Mouse (Mus musculus): ENCODE data around the gene Iqgap2. TPM values are rescaled to one million over a fixed set of nuclear protein-coding genes. Genes with fewer than 3 reads are reported as not detected.

The Iqgap2 gene
- polyA plus RNA-seq, 1 experiment = 8.9 TPM

GRCm38 (mm10) chr13:95643740-95644139 is 248.0 kb downstream of the Iqgap2 start:
- no peak for TF ChIP-seq CTCF (IDR thresholded peaks at IDR 0.05; ENCODE audit: extremely low read depth, insufficient read depth, low read length)
- TF ChIP-seq POLR2A (IDR thresholded peaks at IDR 0.05; ENCODE audit: extremely low read depth, insufficient read depth, low read length) = no peak
- Histone ChIP-seq H3K27ac (ENCODE audit: insufficient read depth, low read length) (no peak overlapping the region), H3K4me3 (ENCODE audit: insufficient read depth, low read length) (no peak overlapping the region), H3K4me1 (ENCODE audit: control insufficient read depth, insufficient read depth, low read length) (no peaks in the 10 kb centered on the region; the same call in 1 of the 2 replicates)

DNA sequence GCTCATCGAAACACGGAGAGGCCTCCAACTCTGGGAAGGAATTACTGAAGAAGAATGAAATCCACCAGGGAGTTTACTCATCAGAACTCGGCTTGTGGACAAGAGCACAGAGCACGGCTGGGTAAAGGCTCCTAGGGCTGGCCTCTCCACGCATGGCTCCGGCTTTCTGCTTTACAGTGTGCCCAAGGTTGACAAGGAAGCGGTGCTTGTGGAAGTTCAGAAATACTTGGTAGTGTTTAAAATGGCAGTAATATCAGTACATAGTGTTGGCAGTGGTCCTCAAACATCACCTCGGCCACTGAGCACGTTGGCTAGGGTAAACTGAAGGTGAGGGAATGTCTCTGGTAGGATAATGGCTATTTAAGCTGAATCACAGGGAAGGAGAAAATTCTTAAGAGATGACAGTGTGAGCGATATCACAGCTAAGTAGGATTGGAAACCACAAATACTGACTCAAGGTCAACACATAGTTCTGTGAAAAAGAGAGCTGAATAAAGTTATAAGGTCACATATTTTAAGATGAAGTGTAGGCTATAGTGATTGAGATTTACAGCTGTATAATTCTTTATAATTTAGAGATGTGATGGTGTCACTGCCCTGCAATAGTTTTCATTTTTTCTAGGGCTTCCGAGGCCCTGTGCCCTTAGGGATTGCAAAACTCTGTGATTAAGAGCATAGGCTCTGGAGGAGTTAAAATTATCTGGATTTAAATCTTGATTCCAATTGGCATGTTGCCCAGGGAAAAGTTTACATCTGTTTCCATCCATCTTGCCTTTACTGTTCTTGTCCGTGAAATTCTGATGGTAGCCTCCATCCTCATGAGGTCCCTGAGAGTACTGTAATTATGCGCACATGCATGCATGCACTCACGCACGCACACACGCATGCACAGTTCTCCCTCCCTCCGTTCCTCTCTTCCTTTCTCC is 250.4 kb downstream of the Iqgap2 start:
- no peak for TF ChIP-seq POLR2A (IDR thresholded peaks at IDR 0.05; ENCODE audit: extremely low read depth, insufficient read depth, low read length)
- TF ChIP-seq CTCF (IDR thresholded peaks at IDR 0.05; ENCODE audit: extremely low read depth, insufficient read depth, low read length) = no peak
- Histone ChIP-seq H3K4me1 (ENCODE audit: control insufficient read depth, insufficient read depth, low read length) (no peaks in the 10 kb centered on the region; the same call in 1 of the 2 replicates), H3K4me3 (ENCODE audit: insufficient read depth, low read length) (no peak overlapping the region), H3K27ac (ENCODE audit: insufficient read depth, low read length) (no peak overlapping the region)

- no peaks in the 10 kb centered on the region; the same call in 1 of the 2 replicates for H3K4me1 ChIP-seq (ENCODE audit: control insufficient read depth, insufficient read depth, low read length)
- no peak overlapping the region for H3K4me3 ChIP-seq (ENCODE audit: insufficient read depth, low read length)
- no peak overlapping the region for H3K27ac ChIP-seq (ENCODE audit: insufficient read depth, low read length)
- TF ChIP-seq CTCF (IDR thresholded peaks at IDR 0.05; ENCODE audit: extremely low read depth, insufficient read depth, low read length) = no peak
- no peak for TF ChIP-seq POLR2A (IDR thresholded peaks at IDR 0.05; ENCODE audit: extremely low read depth, insufficient read depth, low read length)
Measured at GRCm38 (mm10) chr13:95640408-95640807, 251.3 kb downstream of the Iqgap2 start.

GRCm38 (mm10) chr13:95639336-95640116 is 252.2 kb downstream of the Iqgap2 start:
- Histone ChIP-seq H3K27ac (ENCODE audit: insufficient read depth, low read length) (no peak overlapping the region), H3K4me1 (ENCODE audit: control insufficient read depth, insufficient read depth, low read length) (no peaks in the 10 kb centered on the region; the same call in 1 of the 2 replicates), H3K4me3 (ENCODE audit: insufficient read depth, low read length) (no peak overlapping the region)
- TF ChIP-seq POLR2A (IDR thresholded peaks at IDR 0.05; ENCODE audit: extremely low read depth, insufficient read depth, low read length) (no peak), CTCF (IDR thresholded peaks at IDR 0.05; ENCODE audit: extremely low read depth, insufficient read depth, low read length) (no peak)

DNA sequence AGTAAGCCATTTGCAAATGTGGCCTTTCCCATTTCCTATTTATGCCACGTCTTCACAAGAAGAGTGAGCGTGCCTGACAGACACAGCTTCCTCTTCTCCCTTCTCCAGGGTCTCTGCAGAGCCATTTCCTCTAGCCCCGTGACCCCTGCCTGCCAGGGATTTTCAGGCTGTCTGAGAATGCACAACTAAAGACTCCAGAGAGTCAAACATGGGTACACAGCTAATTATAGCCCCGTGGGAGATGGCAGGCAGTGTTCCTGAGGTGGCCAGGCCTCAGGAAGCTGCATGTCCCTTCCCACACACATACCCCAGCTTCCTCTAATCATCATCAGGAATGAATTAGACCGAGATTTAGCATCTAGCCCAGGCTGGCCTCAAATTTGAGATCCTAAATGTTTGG is 252.8 kb downstream of the Iqgap2 start:
- TF ChIP-seq CTCF (IDR thresholded peaks at IDR 0.05; ENCODE audit: extremely low read depth, insufficient read depth, low read length) (no peak), POLR2A (IDR thresholded peaks at IDR 0.05; ENCODE audit: extremely low read depth, insufficient read depth, low read length) (no peak)
- Histone ChIP-seq H3K4me1 (ENCODE audit: control insufficient read depth, insufficient read depth, low read length) (no peaks in the 10 kb centered on the region; the same call in 1 of the 2 replicates), H3K4me3 (ENCODE audit: insufficient read depth, low read length) (no peak overlapping the region), H3K27ac (ENCODE audit: insufficient read depth, low read length) (no peak overlapping the region)

DNA sequence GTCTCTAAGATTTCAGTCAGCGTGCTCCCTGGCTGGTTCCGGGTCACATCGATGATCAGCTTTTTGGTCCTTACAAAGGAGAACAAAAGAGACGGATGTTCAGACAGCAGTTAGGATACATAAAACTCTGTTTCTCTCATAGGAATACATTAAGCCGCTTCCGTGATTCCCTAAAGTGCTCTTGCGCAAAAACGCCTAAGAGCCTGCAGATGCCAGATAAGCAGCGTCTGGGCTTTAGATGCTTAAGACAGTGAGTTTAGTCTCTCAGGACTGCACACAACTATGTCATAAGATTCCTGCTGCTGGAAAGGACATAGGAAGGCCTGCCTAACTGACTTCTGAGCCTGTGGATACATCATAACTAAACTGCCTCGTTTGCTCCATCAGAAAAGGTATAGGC is 254.0 kb downstream of the Iqgap2 start:
- Histone ChIP-seq H3K4me3 (ENCODE audit: insufficient read depth, low read length) (no peak overlapping the region), H3K27ac (ENCODE audit: insufficient read depth, low read length) (no peak overlapping the region), H3K4me1 (ENCODE audit: control insufficient read depth, insufficient read depth, low read length) (no peaks in the 10 kb centered on the region; the same call in 1 of the 2 replicates)
- TF ChIP-seq POLR2A (IDR thresholded peaks at IDR 0.05; ENCODE audit: extremely low read depth, insufficient read depth, low read length) (no peak), CTCF (IDR thresholded peaks at IDR 0.05; ENCODE audit: extremely low read depth, insufficient read depth, low read length) (no peak)

- TF ChIP-seq CTCF (IDR thresholded peaks at IDR 0.05; ENCODE audit: extremely low read depth, insufficient read depth, low read length) (no peak), POLR2A (IDR thresholded peaks at IDR 0.05; ENCODE audit: extremely low read depth, insufficient read depth, low read length) (no peak)
- Histone ChIP-seq H3K4me1 (ENCODE audit: control insufficient read depth, insufficient read depth, low read length) (no peaks in the 10 kb centered on the region; the same call in 1 of the 2 replicates), H3K27ac (ENCODE audit: insufficient read depth, low read length) (no peak overlapping the region), H3K4me3 (ENCODE audit: insufficient read depth, low read length) (no peak overlapping the region)
Measured at GRCm38 (mm10) chr13:95635301-95635700, 256.4 kb downstream of the Iqgap2 start.

- Histone ChIP-seq H3K4me3 (ENCODE audit: insufficient read depth, low read length) (no peak overlapping the region), H3K27ac (ENCODE audit: insufficient read depth, low read length) (no peak overlapping the region), H3K4me1 (ENCODE audit: control insufficient read depth, insufficient read depth, low read length) (no peaks in the 10 kb centered on the region; the same call in 1 of the 2 replicates)
- TF ChIP-seq CTCF (IDR thresholded peaks at IDR 0.05; ENCODE audit: extremely low read depth, insufficient read depth, low read length) (no peak), POLR2A (IDR thresholded peaks at IDR 0.05; ENCODE audit: extremely low read depth, insufficient read depth, low read length) (no peak)
Measured at GRCm38 (mm10) chr13:95634451-95634850, 257.3 kb downstream of the Iqgap2 start.

GRCm38 (mm10) chr13:95633384-95633783 is 258.3 kb downstream of the Iqgap2 start:
- Histone ChIP-seq H3K4me3 (ENCODE audit: insufficient read depth, low read length) (no peak overlapping the region), H3K4me1 (ENCODE audit: control insufficient read depth, insufficient read depth, low read length) (no peaks in the 10 kb centered on the region), H3K27ac (ENCODE audit: insufficient read depth, low read length) (no peak overlapping the region)
- TF ChIP-seq CTCF (IDR thresholded peaks at IDR 0.05; ENCODE audit: extremely low read depth, insufficient read depth, low read length) (no peak), POLR2A (IDR thresholded peaks at IDR 0.05; ENCODE audit: extremely low read depth, insufficient read depth, low read length) (no peak)

Measured in cortical plate, adult 2 months (tissue).